Mouse (Mus musculus): Measurements from ENCODE around the gene Eefsec. TPM values are rescaled to one million over a fixed set of nuclear protein-coding genes. Genes with fewer than 3 reads are reported as not detected.

The Eefsec gene
- polyA plus RNA-seq (2012; rRNA removed) = 18.3 and 19.1 TPM in 2 replicates

GRCm38 (mm10) chr6:88446063-88447002 is at the start of gene Eefsec:
Gene Eefsec, minus strand, starts transcription at chr6:88446539.
- peak; percentile 26 to 84 for DNase-seq (ENCODE audit: extremely low spot score in 1 of 2, low spot score in 1 of 2)

- no peak for DNase-seq (ENCODE audit: extremely low spot score in 1 of 2, low spot score in 1 of 2)
These were observed 47.4 kb upstream of the Eefsec start for GRCm38 (mm10) chr6:88493712-88494111.

- DNase-seq (ENCODE audit: extremely low spot score in 1 of 2, low spot score in 1 of 2) = peak in 1 of 2 experiments; percentile 53
These were observed 44.5 kb upstream of the Eefsec start for GRCm38 (mm10) chr6:88490629-88491354.

- DNase-seq (ENCODE audit: extremely low spot score in 1 of 2, low spot score in 1 of 2) = no peak
These were observed 43.5 kb upstream of the Eefsec start for GRCm38 (mm10) chr6:88489834-88490233.

- peak in 1 of 2 experiments; percentile 53 for DNase-seq (ENCODE audit: extremely low spot score in 1 of 2, low spot score in 1 of 2)
These were observed 42.7 kb upstream of the Eefsec start for GRCm38 (mm10) chr6:88489026-88489425.

- DNase-seq (ENCODE audit: extremely low spot score in 1 of 2, low spot score in 1 of 2) = peak in 1 of 2 experiments; percentile 77
These were observed 40.6 kb upstream of the Eefsec start for GRCm38 (mm10) chr6:88486893-88487292.

- no peak for DNase-seq (ENCODE audit: extremely low spot score in 1 of 2, low spot score in 1 of 2)
These were observed 39.0 kb upstream of the Eefsec start for GRCm38 (mm10) chr6:88485378-88485777.

- DNase-seq (ENCODE audit: extremely low spot score in 1 of 2, low spot score in 1 of 2) = no peak
These were observed 37.6 kb upstream of the Eefsec start for GRCm38 (mm10) chr6:88483913-88484312.

- DNase-seq (ENCODE audit: extremely low spot score in 1 of 2, low spot score in 1 of 2) = no peak
These were observed 36.8 kb upstream of the Eefsec start for GRCm38 (mm10) chr6:88483111-88483510.

GRCm38 (mm10) chr6:88480421-88480820 is 34.1 kb upstream of the Eefsec start:
- no peak for DNase-seq (ENCODE audit: extremely low spot score in 1 of 2, low spot score in 1 of 2)

GRCm38 (mm10) chr6:88469878-88470277 is 23.5 kb upstream of the Eefsec start:
- DNase-seq (ENCODE audit: extremely low spot score in 1 of 2, low spot score in 1 of 2) = no peak

GRCm38 (mm10) chr6:88465181-88465920 is 19.0 kb upstream of the Eefsec start, which contains the start of gene Ruvbl1:
Gene Ruvbl1, plus strand, starts transcription at chr6:88465409.
- DNase-seq (ENCODE audit: extremely low spot score in 1 of 2, low spot score in 1 of 2) = peak; percentile 92 to 94

GRCm38 (mm10) chr6:88454545-88454944 is 8.2 kb upstream of the Eefsec start:
- DNase-seq (ENCODE audit: extremely low spot score in 1 of 2, low spot score in 1 of 2) = no peak

- no peak for DNase-seq (ENCODE audit: extremely low spot score in 1 of 2, low spot score in 1 of 2)
These were observed 1.1 kb upstream of the Eefsec start for GRCm38 (mm10) chr6:88447454-88447853.

GRCm38 (mm10) chr6:88445661-88446060 is 678 bp downstream of the Eefsec start:
- DNase-seq (ENCODE audit: extremely low spot score in 1 of 2, low spot score in 1 of 2) = no peak

- DNase-seq (ENCODE audit: extremely low spot score in 1 of 2, low spot score in 1 of 2) = no peak
These were observed 2.1 kb downstream of the Eefsec start for GRCm38 (mm10) chr6:88444076-88444750.

- DNase-seq (ENCODE audit: extremely low spot score in 1 of 2, low spot score in 1 of 2) = no peak
These were observed 2.9 kb downstream of the Eefsec start for GRCm38 (mm10) chr6:88443446-88443845.

GRCm38 (mm10) chr6:88442551-88442950 is 3.8 kb downstream of the Eefsec start:
- no peak for DNase-seq (ENCODE audit: extremely low spot score in 1 of 2, low spot score in 1 of 2)

GRCm38 (mm10) chr6:88439056-88439455 is 7.3 kb downstream of the Eefsec start:
- peak; percentile 14 to 62 for DNase-seq (ENCODE audit: extremely low spot score in 1 of 2, low spot score in 1 of 2)

GRCm38 (mm10) chr6:88435609-88436008 is 10.7 kb downstream of the Eefsec start:
- no peak for DNase-seq (ENCODE audit: extremely low spot score in 1 of 2, low spot score in 1 of 2)

Measured in frontal cortex, adult 2 months (tissue).